Mouse (Mus musculus) bone marrow, adult 2 months (tissue): ENCODE results near the gene Arhgef40.

Experiments used
- CTCF ChIP-seq: fragments of 200-500 bp; IDR thresholded peaks from 2 replicates; pipeline ENCODE4 v1.5.1; 2011; ENCODE audit warnings: low read length, control low read depth; ENCODE audit not compliant: control insufficient read depth, insufficient read depth
- POLR2A ChIP-seq: fragments of 200-500 bp; IDR thresholded peaks from 2 replicates; pipeline ENCODE4 v1.6.1; 2011; ENCODE audit warnings: low read depth, mild to moderate bottlenecking, control low read depth, low read length, borderline replicate concordance; ENCODE audit not compliant: control insufficient read depth

GRCm38 (mm10) chr14:52045966-52046565, 61.5 kb downstream of the Arhgef40 start:
- TF ChIP-seq POLR2A (no peak), CTCF (no peak)
